Mouse (Mus musculus) forelimb bud, embryonic 11.5 days (tissue): ENCODE data around the gene Zbp1.

Experiments
- DNase-seq: peaks from one replicate; pipeline ENCODE4 v3.0.0-alpha.2; 2012; ENCODE audit warnings: low read depth, low spot score

Gene Zbp1

DNA sequence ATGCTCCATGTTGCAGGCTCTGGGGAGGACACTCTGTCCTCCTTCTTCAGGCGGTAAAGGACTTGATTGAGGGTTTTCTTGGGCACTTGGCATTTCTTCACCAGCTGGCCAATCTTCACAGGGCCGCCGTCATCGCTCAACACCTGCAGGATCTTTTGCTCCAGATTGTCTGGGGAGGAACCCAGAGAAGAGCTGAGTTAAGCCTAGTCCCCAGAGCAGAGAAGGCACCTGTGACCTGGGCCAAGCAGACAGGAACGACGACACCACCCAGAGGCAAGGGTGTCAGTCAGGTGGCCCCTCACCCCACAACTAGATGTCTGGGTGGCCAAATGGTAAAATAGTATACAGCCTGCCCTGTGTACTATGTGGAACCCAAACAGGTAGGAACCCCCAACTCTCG, 1.9 kb downstream of the Zbp1 start:
- no peak for DNase-seq

GRCm38 (mm10) chr2:173212227-173212626, 6.5 kb downstream of the Zbp1 start:
- DNase-seq = no peak

DNA sequence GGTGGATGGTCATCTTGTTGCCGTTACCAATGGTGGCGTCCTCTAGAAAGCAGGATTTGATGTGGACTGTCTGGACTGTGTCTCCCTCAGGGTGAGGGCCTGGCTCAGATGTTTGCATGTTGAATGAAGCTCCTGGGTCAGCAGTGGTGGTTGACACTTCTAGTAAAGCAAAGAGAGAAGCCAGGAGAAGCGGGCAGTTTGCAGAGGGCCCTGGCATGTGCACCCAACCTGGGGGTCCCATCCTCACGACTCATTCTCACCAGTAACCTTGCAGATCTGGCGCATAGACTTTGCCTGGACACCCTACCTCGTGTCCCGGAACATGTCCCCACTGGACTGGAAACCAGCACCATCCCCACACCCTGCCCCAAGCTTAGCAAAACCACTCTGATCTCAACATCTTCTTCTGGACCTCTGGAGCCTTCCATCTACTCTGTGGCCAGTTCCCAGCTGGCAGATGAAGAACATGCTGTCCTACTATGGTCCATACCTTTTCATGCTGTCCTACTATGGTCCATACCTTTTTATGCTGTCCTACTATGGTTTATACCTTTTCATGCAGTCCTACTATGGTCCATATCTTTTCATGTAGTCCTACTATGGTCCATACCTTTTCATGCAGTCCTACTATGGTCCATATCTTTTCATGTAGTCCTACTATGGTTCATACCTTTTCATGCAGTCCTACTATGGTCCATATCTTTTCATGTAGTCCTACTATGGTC, 9.5 kb downstream of the Zbp1 start:
- no peak for DNase-seq

GRCm38 (mm10) chr2:173207051-173207450, 11.7 kb downstream of the Zbp1 start:
- DNase-seq = no peak

- no peak for DNase-seq
These were observed 13.1 kb downstream of the Zbp1 start for GRCm38 (mm10) chr2:173205563-173206099.

DNA sequence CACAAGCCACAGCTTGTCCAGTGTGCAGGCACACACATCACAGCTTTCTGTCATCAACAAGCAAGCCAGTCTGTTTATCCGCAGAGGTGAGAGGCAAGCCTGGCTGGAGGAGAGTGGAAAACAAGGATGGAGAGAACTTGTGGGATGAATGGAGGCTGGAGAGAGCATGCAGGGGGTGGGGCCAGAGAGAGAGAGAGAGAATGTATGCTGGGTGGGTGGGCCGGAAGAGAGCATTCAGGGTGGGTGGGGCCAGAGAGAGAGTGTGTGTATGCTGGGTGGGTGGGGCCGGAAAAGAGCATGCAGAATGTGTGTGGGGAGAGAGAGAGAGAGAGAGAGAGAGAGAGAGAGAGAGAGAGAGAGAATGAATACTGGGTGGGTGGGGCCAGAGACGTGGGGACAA, 14.1 kb downstream of the Zbp1 start:
- DNase-seq = no peak

- DNase-seq = no peak
These were observed 15.0 kb downstream of the Zbp1 start for GRCm38 (mm10) chr2:173203726-173204125.

- DNase-seq = no peak
These were observed 15.6 kb downstream of the Zbp1 start for GRCm38 (mm10) chr2:173202924-173203689.

DNA sequence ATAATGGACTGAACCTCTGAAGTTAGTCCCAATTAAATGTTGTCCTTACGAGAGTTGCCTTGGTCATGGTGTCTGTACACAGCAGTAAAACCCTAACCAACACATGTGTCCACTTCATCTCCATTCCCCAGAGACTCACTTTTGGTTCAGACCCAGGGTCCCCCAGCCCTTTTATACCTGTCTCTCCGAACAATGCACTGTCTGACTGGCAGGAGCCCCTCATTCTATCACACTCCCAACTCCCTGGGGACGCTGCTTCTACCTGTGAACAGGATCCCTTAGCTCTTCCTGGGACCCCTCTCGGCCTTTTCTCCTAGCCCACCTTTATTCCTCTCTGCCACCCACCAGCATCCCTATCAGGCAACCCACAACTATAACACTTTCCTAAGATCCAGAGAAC, 23.9 kb downstream of the Zbp1 start:
- no peak for DNase-seq

- no peak for DNase-seq
These were observed 31.4 kb downstream of the Zbp1 start for GRCm38 (mm10) chr2:173187182-173187855.

DNA sequence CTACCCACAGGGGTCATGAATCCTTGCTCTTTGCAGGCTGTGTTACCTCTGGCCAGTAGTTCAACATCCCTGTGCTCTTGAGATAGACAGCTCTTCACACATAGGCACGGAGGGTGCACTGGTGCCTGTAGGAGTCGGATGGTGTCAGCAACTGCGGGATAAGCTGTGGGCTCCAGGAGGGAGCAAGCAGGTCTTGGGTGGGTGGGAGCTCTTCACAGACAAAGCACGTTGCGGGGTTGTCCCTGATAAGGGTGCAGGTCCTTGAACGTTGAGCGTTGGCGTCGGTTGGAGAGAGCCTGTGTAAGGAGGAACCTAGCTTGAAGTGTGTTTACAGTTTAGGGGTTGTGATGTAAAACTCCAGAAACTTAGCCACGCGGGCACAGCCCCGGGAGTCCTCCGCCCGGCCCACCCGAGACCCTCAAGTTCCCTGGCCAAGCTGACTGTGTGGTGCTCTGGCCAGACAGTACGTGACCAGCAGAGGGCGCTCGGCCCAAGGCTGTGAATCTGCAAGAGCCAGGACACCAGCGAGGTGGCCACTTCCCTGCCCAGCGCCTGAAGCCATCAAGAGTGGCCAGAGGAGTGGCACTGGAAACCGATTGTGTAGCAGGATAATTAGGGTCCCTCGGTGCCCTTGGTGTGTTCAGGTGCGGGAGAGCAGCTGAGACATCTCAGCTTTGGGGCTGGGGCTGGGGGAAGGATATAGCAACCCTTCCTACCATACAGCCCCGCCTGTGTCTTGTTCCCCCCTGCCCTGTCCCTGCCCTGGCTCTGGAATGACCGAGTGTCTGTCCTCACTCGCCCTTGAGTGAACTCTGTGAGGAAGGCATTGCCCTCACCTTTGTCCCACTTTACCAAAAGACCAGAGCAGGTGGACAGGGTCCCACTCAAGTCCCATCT, 32.4 kb downstream of the Zbp1 start:
- peak; percentile 84 for DNase-seq

GRCm38 (mm10) chr2:173185282-173185681, 33.4 kb downstream of the Zbp1 start:
- no peak for DNase-seq

DNA sequence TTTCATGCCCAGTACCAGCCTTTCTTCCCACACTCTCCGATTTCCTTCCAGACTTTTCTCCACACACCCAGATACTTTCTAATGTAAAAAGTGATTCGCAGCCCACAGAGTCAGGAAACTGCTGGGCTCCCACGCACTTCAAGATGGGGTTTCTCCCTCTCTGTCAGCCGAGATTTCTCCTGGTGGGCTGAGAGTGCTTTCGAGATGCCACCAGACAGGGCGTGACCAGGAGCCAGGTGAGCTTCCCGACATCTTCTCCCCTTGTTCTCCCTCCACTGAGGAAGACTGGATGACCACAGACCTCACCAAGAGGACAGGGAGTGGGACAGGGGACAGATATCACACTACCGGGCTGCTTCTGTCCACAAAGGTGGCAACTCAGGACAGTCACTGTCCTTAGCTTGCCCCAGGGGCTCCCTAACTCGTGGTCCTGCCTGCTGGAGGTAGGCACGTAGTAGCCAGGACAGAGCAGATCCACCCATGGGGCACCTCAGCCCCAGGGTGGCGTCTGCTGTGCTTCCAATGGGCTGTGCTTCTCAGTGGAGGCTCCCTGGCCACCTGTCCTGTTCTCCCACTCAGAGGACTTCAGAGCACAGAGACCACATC, 34.1 kb downstream of the Zbp1 start:
- DNase-seq = no peak

GRCm38 (mm10) chr2:173183836-173184460, 34.8 kb downstream of the Zbp1 start:
- peak; percentile 75 for DNase-seq

DNA sequence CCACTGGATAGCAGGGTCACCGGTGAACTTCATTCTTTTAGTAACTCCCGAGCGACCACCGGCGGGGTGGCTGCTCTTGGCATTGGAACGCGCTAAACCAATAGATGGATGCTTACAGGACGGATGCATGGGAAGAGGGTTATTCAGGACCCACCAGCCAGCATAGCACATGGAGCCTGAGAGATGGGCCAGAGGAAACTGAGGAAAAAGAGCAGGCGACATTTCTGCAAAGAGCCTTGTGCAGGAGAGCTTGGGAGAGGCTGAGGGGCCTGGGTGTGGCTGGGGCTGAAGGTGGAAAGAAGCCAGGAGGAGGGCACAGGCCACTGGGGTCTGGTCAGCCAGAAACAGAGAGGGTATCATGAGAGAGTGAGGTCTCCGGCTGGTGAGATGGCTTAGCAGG, 35.4 kb downstream of the Zbp1 start:
- no peak for DNase-seq

DNA sequence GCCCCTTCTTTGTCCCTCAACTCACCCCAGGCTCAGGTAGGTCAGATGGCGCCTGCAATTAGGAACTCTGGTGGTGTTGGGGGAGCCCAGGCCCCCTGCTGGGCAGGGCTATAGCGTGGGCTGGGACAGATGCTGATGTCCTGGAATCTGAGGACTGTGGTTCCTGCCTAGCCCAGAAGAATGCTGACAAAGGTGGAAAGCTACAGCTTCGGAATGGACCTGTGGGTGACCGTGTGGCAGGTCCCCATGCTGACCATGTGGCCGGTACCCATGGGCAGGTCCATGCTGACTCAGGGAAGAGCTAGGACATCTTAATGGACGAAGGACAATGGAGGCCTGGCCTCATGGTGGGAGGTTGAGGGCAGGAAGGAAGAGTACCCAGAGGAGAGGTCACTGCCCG, 35.9 kb downstream of the Zbp1 start:
- no peak for DNase-seq

DNA sequence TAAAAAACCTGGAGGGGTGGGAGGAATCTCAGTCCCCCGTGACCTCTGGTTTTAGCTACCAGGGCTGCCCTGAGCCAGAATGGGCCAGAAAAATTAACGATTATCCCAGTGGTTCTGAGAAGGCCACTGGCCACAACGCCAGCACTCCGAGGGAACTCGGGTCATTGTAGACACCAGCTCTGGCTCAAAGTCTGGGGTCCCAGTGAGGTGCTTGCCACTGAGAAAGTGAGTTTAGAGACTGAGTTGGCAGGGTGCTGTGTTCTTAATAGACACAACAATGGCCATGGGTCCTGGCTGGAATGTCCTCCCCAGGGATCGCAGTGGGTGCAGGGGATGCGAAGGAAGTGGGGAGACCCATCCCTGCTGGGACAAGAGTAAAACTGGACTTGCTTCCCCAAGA, 36.8 kb downstream of the Zbp1 start:
- DNase-seq = no peak

GRCm38 (mm10) chr2:173181486-173181885, 37.2 kb downstream of the Zbp1 start:
- no peak for DNase-seq

GRCm38 (mm10) chr2:173180721-173181388, 37.9 kb downstream of the Zbp1 start:
- no peak for DNase-seq

- DNase-seq = no peak
These were observed 38.7 kb downstream of the Zbp1 start for GRCm38 (mm10) chr2:173180026-173180425.
